Mouse (Mus musculus): ENCODE results near the gene Gna15. TPM values are rescaled to one million over a fixed set of nuclear protein-coding genes. Genes with fewer than 3 reads are reported as not detected.

The Gna15 gene
- total RNA-seq, 1 experiment from 2014 or later, result 0.61 TPM

- no peak for DNase-seq
Measured at GRCm38 (mm10) chr10:81553807-81554755, 30.1 kb upstream of the Gna15 start.

DNA sequence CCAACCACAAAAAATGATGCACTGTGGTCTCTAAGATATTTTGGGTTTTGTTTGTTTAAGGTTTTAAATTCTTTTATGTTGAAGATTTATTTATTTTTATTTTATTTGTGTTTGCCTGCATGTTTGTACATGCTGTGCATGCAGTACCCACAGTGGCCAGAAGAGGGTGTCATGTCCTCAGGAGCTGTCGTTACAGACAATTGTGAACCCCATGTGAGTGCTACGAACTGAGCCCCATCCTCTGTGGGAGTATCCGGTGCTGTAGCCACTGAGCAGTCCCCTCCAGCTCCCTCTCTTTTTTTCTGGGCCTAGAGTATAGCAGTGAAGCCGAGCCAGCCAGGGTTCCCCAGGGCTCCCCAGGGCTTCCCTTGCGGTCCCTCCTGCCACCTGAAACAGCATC is 29.2 kb upstream of the Gna15 start:
- no peak for DNase-seq

GRCm38 (mm10) chr10:81551597-81552102 is 27.6 kb upstream of the Gna15 start:
- DNase-seq, result peak; percentile 80

DNA sequence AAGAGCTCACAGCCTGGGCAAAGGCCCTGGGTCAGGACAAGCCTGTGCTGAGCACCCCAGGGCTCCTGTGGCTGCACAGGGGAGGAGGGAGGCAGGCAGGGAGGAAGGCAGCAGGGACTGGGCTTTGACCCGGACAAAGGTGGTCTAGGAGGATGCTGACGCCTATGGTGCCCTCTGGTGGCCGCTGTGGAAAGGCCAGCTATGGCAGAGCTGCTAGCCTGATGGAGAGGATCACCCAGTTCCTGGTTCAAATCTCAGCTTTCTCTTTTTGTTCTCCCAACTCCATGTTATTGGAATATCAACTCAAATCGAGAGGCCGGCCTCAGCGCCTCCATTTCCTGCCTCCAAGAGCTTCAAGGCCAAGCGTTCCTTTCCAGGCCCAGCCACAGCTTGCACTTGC is 26.2 kb upstream of the Gna15 start:
- peak; percentile 72 for DNase-seq

GRCm38 (mm10) chr10:81548944-81549343 is 24.9 kb upstream of the Gna15 start:
- DNase-seq, result no peak

- DNase-seq, result no peak
Measured at GRCm38 (mm10) chr10:81546788-81547571, 23.0 kb upstream of the Gna15 start.

DNA sequence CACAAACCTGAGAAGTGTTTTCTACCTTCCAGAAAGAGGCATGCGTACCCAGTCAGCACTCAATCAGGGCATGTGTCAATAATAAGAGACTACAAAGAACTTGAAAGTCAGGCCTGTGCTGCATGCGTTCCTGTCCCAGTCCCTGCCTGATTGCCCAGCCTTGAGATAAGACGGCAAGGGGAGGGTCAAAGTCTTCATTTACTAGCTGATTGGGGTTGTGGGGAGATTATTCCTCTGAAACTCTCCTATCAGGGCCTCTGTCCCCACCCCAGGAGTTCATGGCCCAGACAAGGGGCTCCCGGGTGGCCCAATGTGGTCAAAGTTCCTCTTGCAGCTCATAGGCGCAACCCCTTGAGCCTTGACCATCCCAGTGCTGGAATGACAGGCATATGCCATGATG is 22.3 kb upstream of the Gna15 start:
- DNase-seq, result no peak

- DNase-seq, result peak; percentile 100
Measured at GRCm38 (mm10) chr10:81545161-81545747, 21.2 kb upstream of the Gna15 start, which contains the start of gene Gna11. Gene Gna11 (minus strand): TSS chr10:81545190.

GRCm38 (mm10) chr10:81544296-81545160 is 20.5 kb upstream of the Gna15 start:
- DNase-seq, result no peak

DNA sequence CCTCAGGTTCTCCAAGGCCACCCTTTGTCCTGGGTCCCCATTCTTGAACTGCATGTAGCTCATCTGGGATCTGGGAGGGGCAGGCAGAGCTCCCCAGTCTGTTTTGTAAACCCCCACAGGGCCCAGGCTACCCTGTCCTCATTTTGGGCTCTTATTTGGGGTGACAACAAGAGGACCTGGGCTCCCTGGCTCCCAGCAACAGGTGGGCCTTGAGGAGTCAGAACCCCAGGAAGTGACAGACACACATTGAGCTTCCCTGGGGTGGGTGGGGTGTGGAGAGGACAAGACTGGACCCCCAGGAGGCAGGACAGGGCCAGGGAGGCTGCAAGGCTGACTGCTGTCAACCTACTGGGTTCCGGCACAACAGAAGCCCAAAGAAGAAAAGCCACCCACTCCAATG is 19.6 kb upstream of the Gna15 start:
- DNase-seq, result no peak

DNA sequence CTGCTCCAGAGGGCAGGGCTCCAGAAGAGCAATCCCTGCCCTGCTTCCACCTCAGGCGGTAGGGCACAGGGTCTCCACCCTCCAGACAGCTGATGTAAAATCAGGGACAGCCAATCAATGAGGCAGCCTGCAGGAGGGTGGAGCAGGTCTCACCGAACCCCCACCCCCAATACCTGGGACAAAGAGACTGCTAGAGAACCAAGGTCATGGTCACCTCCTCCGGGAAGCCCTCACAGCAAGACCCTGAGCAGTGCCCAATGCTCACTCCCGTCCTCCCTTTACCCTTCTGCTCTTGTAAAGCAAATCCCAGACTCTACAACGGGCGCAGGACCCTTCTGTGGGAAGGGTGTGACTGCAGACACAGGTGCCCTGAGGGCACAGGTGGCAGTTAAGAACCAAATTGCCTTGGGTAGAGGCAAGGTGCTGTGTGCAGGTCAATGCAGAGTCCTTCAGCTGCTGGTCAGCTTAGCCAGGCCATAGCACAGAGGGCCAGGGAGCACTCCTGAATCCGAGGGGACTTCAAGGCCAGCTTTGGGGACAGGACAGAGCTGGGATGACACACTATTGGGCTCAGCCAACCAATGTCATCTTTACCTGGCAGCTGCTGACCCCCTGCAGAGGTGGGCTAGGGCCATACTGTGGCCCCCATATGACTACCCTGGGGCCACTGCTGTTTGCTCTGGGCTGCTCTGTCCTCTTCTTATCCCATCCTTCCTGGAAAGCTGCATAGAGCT is 18.9 kb upstream of the Gna15 start:
- DNase-seq, result no peak

DNA sequence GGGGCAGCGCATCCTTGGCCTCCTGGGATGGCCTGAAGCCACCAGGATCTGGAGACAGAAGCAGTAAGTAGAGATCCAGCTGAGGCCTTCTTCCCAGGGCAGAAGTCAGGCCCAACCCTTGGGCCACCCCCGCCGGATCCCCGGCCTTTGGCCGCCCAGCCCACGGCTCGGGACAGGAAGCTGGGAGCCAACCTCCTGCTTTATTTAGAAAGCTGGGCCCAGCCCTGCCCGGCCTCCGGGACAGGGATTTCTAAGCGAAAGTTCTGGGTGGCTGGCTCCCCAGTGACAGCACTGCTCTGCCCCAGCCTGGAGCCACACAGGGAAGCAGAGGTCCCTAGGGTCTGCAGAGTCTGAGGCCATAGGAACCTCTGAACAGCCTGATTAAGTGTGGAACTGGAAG is 17.8 kb upstream of the Gna15 start:
- peak; percentile 59 for DNase-seq

GRCm38 (mm10) chr10:81541363-81541762 is 17.3 kb upstream of the Gna15 start:
- DNase-seq, result no peak

GRCm38 (mm10) chr10:81538321-81539048 is 14.5 kb upstream of the Gna15 start:
- DNase-seq, result no peak

DNA sequence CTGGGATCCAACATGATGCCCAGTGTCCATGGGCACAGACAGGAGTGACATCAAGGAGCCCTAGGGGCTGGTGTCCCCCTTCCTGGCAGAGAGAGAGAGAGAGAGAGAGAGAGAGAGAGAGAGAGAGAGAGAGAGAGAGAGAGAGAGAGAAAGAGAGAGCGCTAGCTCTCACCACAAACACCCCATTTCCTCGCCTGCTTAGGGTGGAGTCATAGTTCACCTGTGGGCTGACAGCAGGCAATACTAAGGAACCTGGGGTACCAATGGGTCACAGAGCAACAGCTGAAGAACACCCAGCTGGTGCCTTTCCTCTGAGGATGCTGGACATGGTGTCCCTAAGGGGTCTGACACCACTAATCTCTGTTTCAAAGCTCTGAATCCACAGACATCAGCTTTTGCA is 13.4 kb upstream of the Gna15 start:
- DNase-seq, result no peak

GRCm38 (mm10) chr10:81536734-81537133 is 12.7 kb upstream of the Gna15 start:
- DNase-seq, result no peak

GRCm38 (mm10) chr10:81534826-81535225 is 10.8 kb upstream of the Gna15 start:
- no peak for DNase-seq

DNA sequence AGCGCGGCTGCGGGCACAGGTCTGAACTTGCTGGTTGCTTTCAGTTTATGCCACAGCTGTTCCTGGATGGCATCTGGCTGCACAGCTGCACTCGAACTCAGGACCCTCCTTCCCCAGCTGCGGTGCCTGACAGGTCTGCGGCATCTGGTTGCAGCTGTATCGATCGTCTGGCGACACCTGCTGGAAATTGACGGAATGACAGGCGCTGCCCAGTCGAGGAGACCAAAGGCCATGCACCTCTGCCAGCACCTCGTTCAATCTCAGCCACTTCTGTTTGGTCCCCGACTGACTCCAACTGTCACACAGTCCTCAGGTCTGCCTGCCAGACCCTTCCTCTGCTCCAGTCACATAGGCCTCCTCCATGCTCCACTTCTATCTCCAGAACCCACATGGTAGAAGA is 2.8 kb upstream of the Gna15 start:
- peak; percentile 83 for DNase-seq

DNA sequence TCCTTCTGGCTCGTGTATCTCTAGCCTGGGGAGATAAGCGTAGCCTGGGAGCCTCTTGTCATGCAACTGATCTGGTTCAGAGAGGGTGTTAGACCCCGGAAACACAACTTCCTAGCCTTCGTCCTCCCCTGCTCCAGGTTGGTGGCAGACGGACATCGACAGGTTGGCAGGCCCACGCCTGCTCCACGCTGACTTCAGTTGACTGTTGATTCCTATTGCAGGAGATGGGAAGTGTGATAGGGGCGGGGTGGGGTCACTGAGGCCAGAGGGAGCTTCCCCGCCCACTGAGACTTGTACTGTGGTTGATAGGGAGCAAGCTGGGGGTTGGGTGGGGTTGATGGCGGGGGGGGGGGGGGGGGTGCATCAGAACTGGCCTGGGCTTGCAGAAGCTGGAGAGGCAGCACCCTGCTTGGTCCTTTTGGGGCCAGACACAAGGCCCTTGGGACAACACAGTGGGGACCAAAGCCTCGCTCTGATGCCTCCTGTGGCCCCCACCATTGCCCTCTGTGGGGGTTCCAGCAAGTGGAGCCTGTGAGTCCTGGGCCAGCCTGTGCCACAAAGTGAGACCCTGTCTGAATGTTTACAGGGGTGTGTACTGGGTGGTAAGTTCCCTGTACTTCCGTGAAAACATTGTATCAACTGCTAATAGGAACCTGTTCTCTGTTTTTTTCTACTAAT is 1.1 kb upstream of the Gna15 start:
- no peak for DNase-seq

GRCm38 (mm10) chr10:81523570-81523969 is 455 bp downstream of the Gna15 start:
- no peak for DNase-seq
